Mouse (Mus musculus) heart, postnatal 0 days (tissue): ENCODE data around the gene Tbc1d16.
"Not testable (repeated sequence)": the region's sequence is repeated elsewhere in the genome, so short reads cannot be mapped to it uniquely, and the experiment has no call there.

ENCODE experiments used
- CTCF ChIP-seq: IDR thresholded peaks from 2 replicates; pipeline ENCODE4 v1.5.1; 2016; ENCODE audit warnings: antibody characterized with exemption, control low read depth, low read depth
- EP300 ChIP-seq: IDR thresholded peaks from 2 replicates; pipeline ENCODE4 v1.6.1; 2016; ENCODE audit warnings: antibody characterized with exemption, low read depth

GRCm38 (mm10) chr11:119256557-119256956 is 28.3 kb upstream of the Tbc1d16 start:
- not testable (repeated sequence) for TF ChIP-seq EP300, CTCF
